Mouse (Mus musculus) liver, embryonic 14.5 days (tissue): ENCODE measurements around the gene Epn3.

ENCODE experiments used
- CTCF ChIP-seq: IDR thresholded peaks from 2 replicates; pipeline ENCODE4 v1.5.1; 2016; ENCODE audit warnings: antibody characterized with exemption, low read depth, control low read depth
- EP300 ChIP-seq: IDR thresholded peaks from 2 replicates; pipeline ENCODE4 v1.6.1; 2016; ENCODE audit warnings: antibody characterized with exemption, low read depth

GRCm38 (mm10) chr11:94444829-94445228, 54.9 kb downstream of the Epn3 start:
- TF ChIP-seq CTCF (no peak), EP300 (no peak)
